ENCODE assay signal across 10 mouse cellular contexts in genomic region chr11:33199906-33200763, GRCm38 (mm10). TPM values are rescaled to one million over a fixed set of nuclear protein-coding genes. Genes with fewer than 3 reads are reported as not detected.
DNase-seq lines count a peak whose midpoint lies in the region; ATAC-seq and TF ChIP-seq lines count a peak whose summit lies in the region.
"Had no signal": no experiment of that assay in that cellular context is flagged by ENCODE, and none has a peak within 500 bp of the region (broad histone marks: within the 10 kb centered on the region; RNA-seq: fewer than 3 reads in every experiment).

No protein-coding gene starts in this region.

- H3K9ac ChIP-seq in heart, postnatal 0 days (replicated peaks; ENCODE audit: low read depth, low read length) = no peak overlapping the region
- peak overlapping the region; percentile 55 for H3K9ac ChIP-seq in limb, embryonic 13.5 days
- no peak overlapping the region for H3K9ac ChIP-seq in stomach, embryonic 16.5 days (ENCODE audit: low read length)

- peaks cover 19% of the 10 kb centered on the region; the same call in 1 of the 2 replicates for H3K4me1 ChIP-seq in heart, postnatal 0 days (ENCODE audit: control insufficient read depth, insufficient read depth)
- H3K4me1 ChIP-seq in limb, embryonic 13.5 days = peaks cover 55% of the 10 kb centered on the region
- peaks cover 25% of the 10 kb centered on the region for H3K4me1 ChIP-seq in stomach, embryonic 16.5 days (ENCODE audit: control insufficient read depth, insufficient read depth, low read length)

- H3K4me2 ChIP-seq in heart, postnatal 0 days (ENCODE audit: low read depth, low read length) = peak overlapping the region; percentile 43
- H3K4me2 ChIP-seq in limb, embryonic 13.5 days (replicated peaks) = peak overlapping the region; percentile 74
- H3K4me2 ChIP-seq in stomach, embryonic 16.5 days (ENCODE audit: low read depth, low read length) = peak overlapping the region; percentile 46

- ATAC-seq in heart, postnatal 0 days (ENCODE audit: insufficient read depth, low read depth) = no peak
- no peak for ATAC-seq in limb, embryonic 13.5 days (ENCODE audit: low FRiP score, low read depth)
- ATAC-seq in stomach, embryonic 16.5 days (ENCODE audit: insufficient read depth, low FRiP score) = no peak
- ATAC-seq in erythroid progenitor cell, adult 5-6 weeks (replicated peaks; ENCODE audit: low FRiP score, poor library complexity, severe bottlenecking) = no peak

- H3K27ac ChIP-seq in heart, postnatal 0 days (ENCODE audit: low read depth) = no peak overlapping the region
- H3K27ac ChIP-seq in limb, embryonic 13.5 days = no peak overlapping the region
- H3K27ac ChIP-seq in stomach, embryonic 16.5 days (ENCODE audit: low read length) = no peak overlapping the region

- no peak for TF ChIP-seq EP300 in heart, postnatal 0 days (IDR thresholded peaks at IDR 0.05; ENCODE audit: low read depth)

- no peaks in the 10 kb centered on the region for H3K36me3 ChIP-seq in heart, postnatal 0 days (replicated peaks; ENCODE audit: control insufficient read depth, insufficient read depth, low read length)
- no peaks in the 10 kb centered on the region for H3K36me3 ChIP-seq in limb, embryonic 13.5 days
- no peaks in the 10 kb centered on the region for H3K36me3 ChIP-seq in stomach, embryonic 16.5 days (ENCODE audit: control insufficient read depth, insufficient read depth, low read length)

- peak overlapping the region; percentile 36 for H3K4me3 ChIP-seq in heart, postnatal 0 days (ENCODE audit: low read depth, low read length)
- peak overlapping the region; percentile 40 for H3K4me3 ChIP-seq in limb, embryonic 13.5 days
- peak overlapping the region; percentile 27 for H3K4me3 ChIP-seq in stomach, embryonic 16.5 days (replicated peaks; ENCODE audit: low read length)

- no peak for TF ChIP-seq CTCF in heart, postnatal 0 days (IDR thresholded peaks at IDR 0.05; ENCODE audit: low read depth)

- peak; percentile 32 for DNase-seq in kidney, adult 18-20 months
- DNase-seq in kidney, postnatal 25 days = no peak
- peak; percentile 43 for DNase-seq in cerebellum, adult 9-11 months
- no peak for DNase-seq in heart, postnatal 0 days (ENCODE audit: low spot score)
- no peak for DNase-seq in ovary, adult 18-20 months (ENCODE audit: low spot score)

- H3K9me3 ChIP-seq in heart, postnatal 0 days (replicated peaks; ENCODE audit: control insufficient read depth, low read length) = 0 out of 2 replicates have a peak, but pooled peaks cover 6% of the 10 kb centered on the region
- peaks cover 5% of the 10 kb centered on the region; the same call in 1 of the 2 replicates for H3K9me3 ChIP-seq in limb, embryonic 13.5 days
- peaks cover 9% of the 10 kb centered on the region; the same call in 1 of the 2 replicates for H3K9me3 ChIP-seq in stomach, embryonic 16.5 days (replicated peaks; ENCODE audit: control insufficient read depth, low read length)

- 2% methylated on average over 45 of the region's 45 CpGs for WGBS in heart, postnatal 0 days
- WGBS in limb, embryonic 13.5 days = 1% methylated on average over 45 of the region's 45 CpGs
- WGBS in stomach, embryonic 16.5 days = 2% methylated on average over 45 of the region's 45 CpGs

- peaks cover 100% of the 10 kb centered on the region for H3K27me3 ChIP-seq in heart, postnatal 0 days (ENCODE audit: control insufficient read depth, insufficient read depth, low read length)
- H3K27me3 ChIP-seq in limb, embryonic 13.5 days = peaks cover 100% of the 10 kb centered on the region
- H3K27me3 ChIP-seq in stomach, embryonic 16.5 days (ENCODE audit: control insufficient read depth, insufficient read depth, low read length) = peaks cover 96% of the 10 kb centered on the region

RNA-seq across cellular contexts. Expression of gene Tlx3, which starts 3.3 kb away (rescaled TPM):
- total RNA-seq in heart, postnatal 0 days (2014; rRNA removed; ENCODE audit: low replicate concordance) = not detected in 2 replicates
- polyA plus RNA-seq in heart, postnatal 0 days (2015; fragmentation: Nextera tagmentation; extraction: Ambion mirVana) = not detected in 2 replicates
- polyA plus RNA-seq in limb, embryonic 13.5 days (2015; fragmentation: Nextera tagmentation; extraction: Ambion mirVana) = not detected in 2 replicates
- not detected in 2 replicates for polyA plus RNA-seq in stomach, embryonic 16.5 days (2015; fragmentation: Nextera tagmentation; extraction: Ambion mirVana)
- total RNA-seq in erythroid progenitor cell, adult 5-6 weeks (2015; ENCODE audit: low replicate concordance) = not detected in 2 replicates
- not detected in 2 replicates for total RNA-seq in erythroid progenitor cell, adult 5-6 weeks (2017; ENCODE audit: low replicate concordance)
- total RNA-seq: gastrocnemius, postnatal 4 days had no signal
- polyA plus RNA-seq: small intestine, adult 2 months had no signal

RNA-seq across cellular contexts. Expression of gene Npm1, which starts 37.1 kb away (rescaled TPM):
- 156 and 179 TPM in 2 replicates for total RNA-seq in heart, postnatal 0 days (2014; rRNA removed; ENCODE audit: low replicate concordance)
- polyA plus RNA-seq in heart, postnatal 0 days (2015; fragmentation: Nextera tagmentation; extraction: Ambion mirVana) = 254 and 259 TPM in 2 replicates
- 1,176 and 1,233 TPM in 2 replicates for polyA plus RNA-seq in limb, embryonic 13.5 days (2015; fragmentation: Nextera tagmentation; extraction: Ambion mirVana)
- 616 and 704 TPM in 2 replicates for polyA plus RNA-seq in stomach, embryonic 16.5 days (2015; fragmentation: Nextera tagmentation; extraction: Ambion mirVana)
- 400 and 410 TPM in 2 replicates for total RNA-seq in erythroid progenitor cell, adult 5-6 weeks (2015; ENCODE audit: low replicate concordance)
- total RNA-seq in erythroid progenitor cell, adult 5-6 weeks (2017; ENCODE audit: low replicate concordance) = 381 and 412 TPM in 2 replicates

RNA-seq across cellular contexts. Expression of gene Fgf18, which starts 52.9 kb away (rescaled TPM):
- 2.8 and 10.5 TPM in 2 replicates for total RNA-seq in heart, postnatal 0 days (2014; rRNA removed; ENCODE audit: low replicate concordance)
- polyA plus RNA-seq in heart, postnatal 0 days (2015; fragmentation: Nextera tagmentation; extraction: Ambion mirVana) = 10.7 and 10.8 TPM in 2 replicates
- 17.0 and 18.8 TPM in 2 replicates for polyA plus RNA-seq in limb, embryonic 13.5 days (2015; fragmentation: Nextera tagmentation; extraction: Ambion mirVana)
- polyA plus RNA-seq in stomach, embryonic 16.5 days (2015; fragmentation: Nextera tagmentation; extraction: Ambion mirVana) = 1.8 and 2.0 TPM in 2 replicates
- total RNA-seq in erythroid progenitor cell, adult 5-6 weeks (2015; ENCODE audit: low replicate concordance) = not detected in 2 replicates
- 0.51 TPM in 1 of 2 replicates, not detected in the other for total RNA-seq in erythroid progenitor cell, adult 5-6 weeks (2017; ENCODE audit: low replicate concordance)
- polyA plus RNA-seq: small intestine, adult 2 months had no signal

Comparison
In these comparisons a context has a peak if more than half of its experiments do, and no peak if none do; other contexts are left out.
1. DNase-seq: peak in kidney, adult 18-20 months (single experiment) and cerebellum, adult 9-11 months (single experiment); none in kidney, postnatal 25 days (0 of 2), heart, postnatal 0 days (single experiment) and ovary, adult 18-20 months (single experiment).
2. Peak in every context shown above with its lines, with median percentiles within 50 percentile points of each other: H3K4me2 ChIP-seq and H3K4me3 ChIP-seq.